Mouse (Mus musculus) thymus, postnatal 0 days (tissue): ENCODE data around the gene Mybph. TPM values are rescaled to one million over a fixed set of nuclear protein-coding genes. Genes with fewer than 3 reads are reported as not detected.
"Not testable (repeated sequence)": the region's sequence is repeated elsewhere in the genome, so short reads cannot be mapped to it uniquely, and the experiment has no call there.

Experiments used
- DNase-seq: peaks from one replicate; pipeline ENCODE4 v3.0.0-alpha.2; 2015; ENCODE audit warnings: low spot score
- polyA plus RNA-seq: library from polyadenylated mRNA; unstranded; fragments of >200 nt; fragmentation: Nextera tagmentation; extraction: Ambion mirVana; gene quantifications from 2 replicates; pipeline ENCODE4 v1.2.1, GENCODE M21; 2015

Mybph gene
- polyA plus RNA-seq, 1 experiment from 2014 or later, result 0.82 TPM

- no peak for DNase-seq
Observed at GRCm38 (mm10) chr1:134232326-134232725, 39.1 kb downstream of the Mybph start.

GRCm38 (mm10) chr1:134232778-134233531, 39.7 kb downstream of the Mybph start:
- no peak for DNase-seq

GRCm38 (mm10) chr1:134233681-134234454, 40.6 kb downstream of the Mybph start:
- no peak for DNase-seq

- DNase-seq, result no peak
Observed at GRCm38 (mm10) chr1:134234455-134235390, 41.5 kb downstream of the Mybph start.

GRCm38 (mm10) chr1:134235391-134235921, 42.2 kb downstream of the Mybph start, which contains the start of gene Adora1:
Gene Adora1, minus strand, starts transcription at chr1:134235431.
- DNase-seq, result no peak

DNA sequence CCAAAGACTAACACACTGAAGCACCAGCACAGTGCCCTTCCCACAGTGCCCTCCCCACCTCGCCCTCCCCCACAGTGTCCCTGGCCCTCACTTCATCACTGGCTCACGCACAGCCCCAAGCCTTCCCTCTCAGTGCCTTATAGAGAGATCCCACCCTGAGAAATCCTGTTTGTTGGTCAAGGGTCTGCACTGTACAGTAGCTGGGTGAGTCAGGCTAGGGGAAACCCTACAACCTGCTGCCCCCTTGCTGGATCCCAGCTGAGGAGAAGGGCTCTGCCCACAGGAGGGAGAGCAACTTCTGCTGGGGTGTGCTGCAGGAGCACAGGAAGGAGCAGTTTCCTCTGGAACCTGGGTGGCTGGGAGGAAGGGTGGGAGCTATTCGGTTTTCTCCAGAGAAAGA, 42.9 kb downstream of the Mybph start:
- DNase-seq, result no peak

- DNase-seq, result no peak
Observed at GRCm38 (mm10) chr1:134237438-134237837, 44.2 kb downstream of the Mybph start.

- DNase-seq, result no peak
Observed at GRCm38 (mm10) chr1:134240701-134241100, 47.5 kb downstream of the Mybph start.

DNA sequence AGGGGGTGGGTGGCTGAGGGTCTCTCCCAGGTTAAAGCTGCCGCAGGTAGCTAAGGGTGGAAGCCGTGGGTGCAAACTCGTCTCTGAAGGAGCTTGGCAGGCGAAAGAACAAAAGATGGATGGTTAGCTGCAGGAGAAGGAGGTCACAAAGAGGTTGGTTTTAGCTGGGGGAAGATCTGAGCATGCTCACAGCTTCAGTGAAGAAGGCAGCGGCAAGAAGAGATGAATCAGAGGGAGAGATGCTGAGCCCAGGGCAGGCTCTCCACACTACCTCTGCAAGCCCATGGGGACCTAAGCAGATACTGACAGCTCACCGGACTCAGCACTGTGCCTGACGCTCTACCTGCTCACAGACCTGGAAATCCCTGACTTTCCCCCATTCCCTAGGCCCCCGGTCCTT, 48.0 kb downstream of the Mybph start:
- no peak for DNase-seq

GRCm38 (mm10) chr1:134242286-134242685, 49.0 kb downstream of the Mybph start:
- DNase-seq, result no peak

- no peak for DNase-seq
Observed at GRCm38 (mm10) chr1:134243505-134243904, 50.3 kb downstream of the Mybph start.

- peak; percentile 67 for DNase-seq
Observed at GRCm38 (mm10) chr1:134243948-134244914, 51.0 kb downstream of the Mybph start.

GRCm38 (mm10) chr1:134245004-134245717, 51.9 kb downstream of the Mybph start:
- no peak for DNase-seq

DNA sequence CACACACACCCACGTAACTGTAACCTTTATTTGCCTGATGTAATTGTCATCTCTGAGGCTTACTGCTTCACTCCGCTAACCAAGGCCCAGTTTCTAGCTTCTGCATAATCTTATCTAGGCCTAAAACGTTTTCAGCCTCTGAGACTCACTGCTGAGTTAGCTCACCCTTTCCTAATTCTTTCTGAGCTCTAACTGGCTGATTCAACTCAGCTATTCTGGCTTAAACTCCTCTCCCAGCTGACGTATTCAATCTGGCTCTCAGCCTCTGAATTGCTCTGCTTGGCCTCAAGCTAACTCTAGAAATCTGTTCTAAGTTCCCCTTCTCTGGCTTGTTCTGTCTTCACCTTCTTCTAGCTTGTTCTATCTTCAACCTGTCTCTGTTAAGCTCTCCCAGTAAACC, 53.3 kb downstream of the Mybph start:
- no peak for DNase-seq

GRCm38 (mm10) chr1:134249681-134250080, 56.4 kb downstream of the Mybph start:
- not testable (repeated sequence) for DNase-seq
